Mouse (Mus musculus) hindbrain, embryonic 15.5 days (tissue): ENCODE measurements at regions not wholly inside any gene's neighbourhood (a gene's known extent, or its start where the extent isn't known, plus 50 kb on each side); places are given as distances from the start of the nearest gene placed in this dataset.

Experiments used
- ATAC-seq: fragments of 200-750 bp; cut with Nextera tagmentation; 2 replicates; pipeline ENCODE4 v1.8.0; 2017; ENCODE audit warnings: low read depth, moderate number of reproducible peaks, moderate TSS enrichment; ENCODE audit not compliant: low FRiP score
- H3K27ac ChIP-seq: fragments of 300-500 bp; sonication (generic); replicated peaks from 2 replicates; pipeline ENCODE4 v1.5.1; 2015; ENCODE audit warnings: mild to moderate bottlenecking, inconsistent platforms
- H3K27me3 ChIP-seq: fragments of 300-500 bp; sonication (generic); 2 replicates; pipeline ENCODE4 v1.6.1; 2015; ENCODE audit warnings: control low read depth, inconsistent platforms
- H3K36me3 ChIP-seq: fragments of 300-500 bp; sonication (generic); 2 replicates; pipeline ENCODE4 v1.6.1; 2015; ENCODE audit warnings: control low read depth, inconsistent platforms
- H3K4me1 ChIP-seq: fragments of 300-500 bp; sonication (generic); replicated peaks from 2 replicates; pipeline ENCODE4 v1.6.1; 2015; ENCODE audit warnings: control low read depth, inconsistent platforms
- H3K4me2 ChIP-seq: fragments of 300-500 bp; sonication (generic); 2 replicates; pipeline ENCODE4 v1.6.1; 2015; ENCODE audit warnings: moderate library complexity, mild to moderate bottlenecking, inconsistent platforms
- H3K4me3 ChIP-seq: fragments of 300-500 bp; sonication (generic); 2 replicates; pipeline ENCODE4 v1.5.1; 2015; ENCODE audit warnings: mild to moderate bottlenecking, inconsistent platforms
- H3K9ac ChIP-seq: fragments of 300-500 bp; sonication (generic); 2 replicates; pipeline ENCODE4 v1.6.1; 2015; ENCODE audit warnings: inconsistent platforms
- H3K9me3 ChIP-seq: fragments of 300-500 bp; sonication (generic); 2 replicates; pipeline ENCODE4 v1.6.1; 2016; ENCODE audit warnings: control low read depth, inconsistent platforms
- WGBS: fragments of 180-500 bp; shearing (Covaris S2); methylation state at CpG from one replicate; pipeline ENCODE4 v1.1.7; 2015; 5-methylcytosine and 5-hydroxymethylcytosine counted together

GRCm38 (mm10) chr4:88936976-88937375 lies 57.0 kb upstream of the Ifne start:
- Histone ChIP-seq H3K4me3 (no peak overlapping the region; the same call in 1 of the 2 replicates), H3K4me1 (peaks cover 6% of the 10 kb centered on the region)
- WGBS: 78% methylated on average over 6 of the region's 6 CpGs

GRCm38 (mm10) chr4:88935901-88936300 lies 55.9 kb upstream of the Ifne start:
- ATAC-seq: no peak
- Histone ChIP-seq H3K9ac (no peak overlapping the region), H3K4me2 (no peak overlapping the region), H3K4me3 (no peak overlapping the region), H3K27me3 (peaks cover 19% of the 10 kb centered on the region), H3K9me3 (no peaks in the 10 kb centered on the region), H3K27ac (no peak overlapping the region), H3K4me1 (peaks cover 6% of the 10 kb centered on the region), H3K36me3 (no peaks in the 10 kb centered on the region)
- 84% methylated on average over 2 of the region's 2 CpGs for WGBS

More at GRCm38 (mm10) chr4:88936976-88937375, 57.0 kb upstream of the Ifne start:
- no peak overlapping the region for H3K9ac ChIP-seq
- 0 out of 2 replicates have a peak overlapping the region, but pooled peaks have one; percentile 88 for H3K4me2 ChIP-seq
- H3K27me3 ChIP-seq: peaks cover 19% of the 10 kb centered on the region
- H3K9me3 ChIP-seq: no peaks in the 10 kb centered on the region
- no peaks in the 10 kb centered on the region for H3K36me3 ChIP-seq
- ATAC-seq: no peak
- no peak overlapping the region for H3K27ac ChIP-seq

- Histone ChIP-seq H3K4me2 (no peak overlapping the region), H3K9me3 (no peaks in the 10 kb centered on the region), H3K9ac (no peak overlapping the region), H3K36me3 (no peaks in the 10 kb centered on the region), H3K4me3 (no peak overlapping the region), H3K27ac (no peak overlapping the region), H3K27me3 (peaks cover 19% of the 10 kb centered on the region), H3K4me1 (peaks cover 6% of the 10 kb centered on the region)
- ATAC-seq: no peak
- WGBS: 79% methylated on average over 7 of the region's 7 CpGs
Observed at GRCm38 (mm10) chr4:88935316-88935715, 55.3 kb upstream of the Ifne start.

- WGBS: 88% methylated on average over 8 of the region's 8 CpGs
- Histone ChIP-seq H3K4me2 (no peak overlapping the region), H3K4me3 (no peak overlapping the region), H3K9me3 (no peaks in the 10 kb centered on the region), H3K36me3 (no peaks in the 10 kb centered on the region), H3K4me1 (peaks cover 6% of the 10 kb centered on the region), H3K27me3 (peaks cover 19% of the 10 kb centered on the region), H3K27ac (no peak overlapping the region), H3K9ac (no peak overlapping the region)
- no peak for ATAC-seq
Observed at GRCm38 (mm10) chr4:88934266-88935025, 54.4 kb upstream of the Ifne start.

- Histone ChIP-seq H3K36me3 (no peaks in the 10 kb centered on the region), H3K9me3 (no peaks in the 10 kb centered on the region), H3K27ac (no peak overlapping the region), H3K4me3 (no peak overlapping the region), H3K4me1 (no peaks in the 10 kb centered on the region), H3K4me2 (no peak overlapping the region), H3K9ac (no peak overlapping the region), H3K27me3 (peaks cover 12% of the 10 kb centered on the region)
- ATAC-seq: no peak
- 88% methylated on average over 9 of the region's 9 CpGs for WGBS
Observed at GRCm38 (mm10) chr4:88931217-88931616, 51.2 kb upstream of the Ifne start.
